Mouse (Mus musculus) G1E (cell line): ENCODE results near the gene Sipa1l3. TPM values are rescaled to one million over a fixed set of nuclear protein-coding genes. Genes with fewer than 3 reads are reported as not detected.

Experiments
- ATAC-seq: 2 replicates; pipeline ENCODE4 v1.8.0; 2016; ENCODE audit warnings: mild to moderate bottlenecking; ENCODE audit not compliant: insufficient number of reproducible peaks, poor library complexity, low FRiP score, severe bottlenecking; ENCODE audit errors: extremely low read depth
- DNase-seq: peaks from one replicate; pipeline ENCODE4 v3.0.0; 2012; ENCODE audit warnings: low spot score
- H3K27me3 ChIP-seq: 2 replicates; pipeline ENCODE4 v1.6.1; 2012; ENCODE audit warnings: mild to moderate bottlenecking, low read length, inconsistent platforms; ENCODE audit not compliant: insufficient read depth
- H3K36me3 ChIP-seq: replicated peaks from 2 replicates; pipeline ENCODE3; 2012; ENCODE audit warnings: mild to moderate bottlenecking, inconsistent platforms
- H3K4me1 ChIP-seq: 2 replicates; pipeline ENCODE4 v1.6.1; 2012; ENCODE audit warnings: low read depth, low read length, inconsistent platforms, mixed read lengths; ENCODE audit not compliant: insufficient read depth
- H3K4me3 ChIP-seq: 2 replicates; pipeline ENCODE4 v1.5.1; 2012; ENCODE audit warnings: low read depth, mild to moderate bottlenecking, inconsistent platforms, low read length, moderate library complexity, mixed read lengths
- H3K9me3 ChIP-seq: replicated peaks from 2 replicates; pipeline ENCODE4 v1.6.1; 2012; ENCODE audit warnings: inconsistent platforms
- CTCF ChIP-seq: IDR thresholded peaks from 2 replicates; pipeline ENCODE4 v1.5.1; 2012; ENCODE audit warnings: low read depth, low read length, inconsistent platforms, mixed read lengths
- GATA1 ChIP-seq: IDR thresholded peaks from 2 replicates; pipeline ENCODE4 v1.6.1; 2012; ENCODE audit warnings: borderline replicate concordance, low read length, inconsistent platforms, mixed read lengths
- GATA2 ChIP-seq: IDR thresholded peaks from 2 replicates; pipeline ENCODE4 v1.6.1; 2012; ENCODE audit warnings: low read depth, low read length, inconsistent platforms, borderline replicate concordance
- POLR2AphosphoS5 ChIP-seq: IDR thresholded peaks from 2 replicates; pipeline ENCODE4 v1.6.1; 2012; ENCODE audit warnings: low read depth, low read length, inconsistent platforms; ENCODE audit not compliant: insufficient replicate concordance
- TAL1 ChIP-seq: conservative IDR thresholded peaks from 2 replicates; pipeline ENCODE4 v1.6.1; 2012; ENCODE audit warnings: low read depth, low read length, inconsistent platforms, mixed read lengths
- polyA plus RNA-seq: library from polyadenylated mRNA; stranded (reverse); fragments of >175 nt; gene quantifications from 2 replicates; pipeline ENCODE4 v1.2.3, GENCODE M21; 2012
- total RNA-seq, 2 experiments: library from RNA; stranded (forward) in 1 of 2; stranded (reverse) in 1 of 2; fragments of 200-1000 nt in 1 of 2; fragments of >200 nt in 1 of 2; fragmentation: Nextera tagmentation in 1 of 2; gene quantifications; 2 replicates each; pipeline ENCODE4 v1.2.3; 2014 to 2017

The Sipa1l3 gene
- total and polyA plus RNA-seq, 3 experiments: 5.8 to 107 (median 49.6) TPM

- TF ChIP-seq POLR2AphosphoS5: no peak
- TF ChIP-seq GATA2: no peak
- no peak for TF ChIP-seq CTCF
- TF ChIP-seq TAL1: no peak
- TF ChIP-seq GATA1: no peak
- peaks cover 91% of the 10 kb centered on the region for H3K36me3 ChIP-seq
- no peak for ATAC-seq
Observed at GRCm38 (mm10) chr7:29396943-29397340, 121.5 kb downstream of the Sipa1l3 start.

GRCm38 (mm10) chr7:29396216-29396942 lies 122.1 kb downstream of the Sipa1l3 start:
- H3K36me3 ChIP-seq: peaks cover 95% of the 10 kb centered on the region
- H3K9me3 ChIP-seq: peaks cover 15% of the 10 kb centered on the region
- H3K4me1 ChIP-seq: peaks cover 40% of the 10 kb centered on the region
- H3K27me3 ChIP-seq: no peaks in the 10 kb centered on the region
- ATAC-seq: no peak
- DNase-seq: no peak
- H3K4me3 ChIP-seq: no peak overlapping the region
- TF ChIP-seq CTCF (no peak), POLR2AphosphoS5 (no peak), GATA2 (no peak)

More at GRCm38 (mm10) chr7:29396943-29397340, 121.5 kb downstream of the Sipa1l3 start:
- H3K4me3 ChIP-seq: no peak overlapping the region
- DNase-seq: no peak
- H3K9me3 ChIP-seq: peaks cover 15% of the 10 kb centered on the region
- H3K27me3 ChIP-seq: no peaks in the 10 kb centered on the region
- peaks cover 35% of the 10 kb centered on the region for H3K4me1 ChIP-seq

DNA sequence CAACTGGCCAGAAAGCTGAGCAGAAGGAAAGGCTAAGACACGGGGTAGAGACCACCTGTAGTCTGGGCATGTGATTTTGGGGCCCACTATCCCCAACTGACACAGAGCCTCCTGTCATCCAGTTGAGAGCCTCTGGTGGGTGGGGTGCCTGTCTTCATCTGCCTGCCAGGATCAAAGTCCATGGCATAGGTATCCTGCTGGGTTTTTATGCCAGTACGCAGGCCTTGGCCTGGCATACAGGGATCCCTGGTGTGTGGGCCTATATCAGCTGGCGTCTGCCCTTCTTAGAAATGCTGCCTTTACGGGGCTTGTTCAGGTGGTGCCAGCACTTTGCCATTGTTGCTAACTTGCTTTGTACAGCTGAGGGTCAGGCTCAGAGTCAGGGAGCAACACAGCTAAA lies 123.3 kb downstream of the Sipa1l3 start:
- Histone ChIP-seq H3K4me1 (peaks cover 48% of the 10 kb centered on the region), H3K4me3 (no peak overlapping the region), H3K9me3 (peaks cover 15% of the 10 kb centered on the region), H3K27me3 (no peaks in the 10 kb centered on the region), H3K36me3 (peaks cover 90% of the 10 kb centered on the region)
- DNase-seq (no peak), ATAC-seq (no peak)
- TF ChIP-seq TAL1 (no peak), CTCF (no peak), GATA2 (no peak), POLR2AphosphoS5 (no peak), GATA1 (no peak)

DNA sequence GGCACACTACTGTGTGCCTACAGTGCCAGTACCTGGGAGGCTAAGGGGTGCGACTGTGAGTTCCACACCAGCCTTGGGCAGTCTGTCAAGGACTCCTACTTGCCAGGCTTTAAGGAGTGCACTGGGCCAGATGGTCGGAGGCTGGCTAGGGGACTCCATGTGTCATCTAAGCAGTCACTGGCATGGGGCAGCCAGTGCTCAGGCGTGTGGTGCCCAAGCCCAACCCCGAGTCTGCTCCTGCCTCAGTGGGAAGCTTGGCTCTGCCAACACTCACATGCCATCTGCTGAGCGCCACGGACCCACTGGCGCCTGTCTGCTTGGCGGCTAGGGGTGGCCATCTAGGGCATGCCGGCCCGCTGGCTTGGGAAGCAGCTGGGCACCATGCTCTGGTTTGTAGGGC lies 125.1 kb downstream of the Sipa1l3 start:
- H3K4me1 ChIP-seq: peaks cover 48% of the 10 kb centered on the region
- TF ChIP-seq CTCF (no peak), GATA2 (no peak), POLR2AphosphoS5 (no peak), TAL1 (no peak), GATA1 (no peak)
- no peak for ATAC-seq
- H3K4me3 ChIP-seq: peak overlapping the region; percentile 25; the same call in 1 of the 2 replicates
- DNase-seq: no peak
- no peaks in the 10 kb centered on the region for H3K27me3 ChIP-seq
- H3K36me3 ChIP-seq: peaks cover 78% of the 10 kb centered on the region
- H3K9me3 ChIP-seq: peaks cover 15% of the 10 kb centered on the region

GRCm38 (mm10) chr7:29392805-29393204 lies 125.6 kb downstream of the Sipa1l3 start:
- peaks cover 48% of the 10 kb centered on the region for H3K4me1 ChIP-seq
- peaks cover 78% of the 10 kb centered on the region for H3K36me3 ChIP-seq
- ATAC-seq: peak; percentile 82
- no peak for TF ChIP-seq GATA1
- TF ChIP-seq TAL1: peak; percentile 49
- H3K4me3 ChIP-seq: no peak overlapping the region
- peak; percentile 47 for DNase-seq
- H3K27me3 ChIP-seq: no peaks in the 10 kb centered on the region
- H3K9me3 ChIP-seq: peaks cover 15% of the 10 kb centered on the region

- Histone ChIP-seq H3K4me1 (peaks cover 48% of the 10 kb centered on the region), H3K4me3 (peak overlapping the region; percentile 8; the same call in 1 of the 2 replicates), H3K36me3 (peaks cover 78% of the 10 kb centered on the region), H3K9me3 (peaks cover 15% of the 10 kb centered on the region), H3K27me3 (no peaks in the 10 kb centered on the region)
- no peak for DNase-seq
- ATAC-seq: no peak
- no peak for TF ChIP-seq GATA2
- TF ChIP-seq GATA1: no peak
- no peak for TF ChIP-seq POLR2AphosphoS5
- TF ChIP-seq TAL1: no peak
- no peak for TF ChIP-seq CTCF
Observed at GRCm38 (mm10) chr7:29391761-29392512, 126.5 kb downstream of the Sipa1l3 start.
